Mouse (Mus musculus): ENCODE data around the gene Tmem63c. TPM values are rescaled to one million over a fixed set of nuclear protein-coding genes. Genes with fewer than 3 reads are reported as not detected.

Tmem63c gene
- polyA plus RNA-seq, 1 experiment from 2014 or later = 0.25 TPM

Small RNAs within 50 kb of the gene (microRNA-seq; reads per million reads assigned to microRNA genes)
- gene Gm25847 = not detected

Other genes starting within 250 kb of the Tmem63c start
- 13.5 and 17.3 TPM in 2 replicates for gene Irf2bpl, start 136.5 kb upstream of the Tmem63c start, polyA plus RNA-seq (2016; fragmentation: Nextera tagmentation; extraction: Ambion mirVana)
- 35.1 and 37.1 TPM in 2 replicates for gene Cipc, start 74.3 kb upstream of the Tmem63c start, polyA plus RNA-seq (2016; fragmentation: Nextera tagmentation; extraction: Ambion mirVana)
- 0.05 and 0.06 TPM in 2 replicates for gene Zdhhc22, start 30.9 kb upstream of the Tmem63c start, polyA plus RNA-seq (2016; fragmentation: Nextera tagmentation; extraction: Ambion mirVana)
- 0.12 and 0.18 TPM in 2 replicates for gene Ngb, start 81.2 kb downstream of the Tmem63c start, polyA plus RNA-seq (2016; fragmentation: Nextera tagmentation; extraction: Ambion mirVana)
- 31.7 and 33.2 TPM in 2 replicates for gene Gstz1, start 125.8 kb downstream of the Tmem63c start, polyA plus RNA-seq (2016; fragmentation: Nextera tagmentation; extraction: Ambion mirVana)
- gene Pomt2, start 126.6 kb downstream of the Tmem63c start, polyA plus RNA-seq (2016; fragmentation: Nextera tagmentation; extraction: Ambion mirVana) = 14.3 and 14.9 TPM in 2 replicates
- gene Samd15, start 178.4 kb downstream of the Tmem63c start, polyA plus RNA-seq (2016; fragmentation: Nextera tagmentation; extraction: Ambion mirVana) = 1.5 and 1.7 TPM in 2 replicates
- gene Tmed8, start 179.1 kb downstream of the Tmem63c start, polyA plus RNA-seq (2016; fragmentation: Nextera tagmentation; extraction: Ambion mirVana) = 2.7 and 2.9 TPM in 2 replicates
- 1.0 and 1.5 TPM in 2 replicates for gene Noxred1, start 217.4 kb downstream of the Tmem63c start, polyA plus RNA-seq (2016; fragmentation: Nextera tagmentation; extraction: Ambion mirVana)
- 54.9 and 56.5 TPM in 2 replicates for gene Vipas39, start 244.9 kb downstream of the Tmem63c start, polyA plus RNA-seq (2016; fragmentation: Nextera tagmentation; extraction: Ambion mirVana)
- 294 and 305 TPM in 2 replicates for gene Ahsa1, start 245.1 kb downstream of the Tmem63c start, polyA plus RNA-seq (2016; fragmentation: Nextera tagmentation; extraction: Ambion mirVana)

Data from embryonic facial prominence, embryonic 10.5 days (tissue).